Mouse (Mus musculus): ENCODE measurements around the gene Rhebl1.

DNA sequence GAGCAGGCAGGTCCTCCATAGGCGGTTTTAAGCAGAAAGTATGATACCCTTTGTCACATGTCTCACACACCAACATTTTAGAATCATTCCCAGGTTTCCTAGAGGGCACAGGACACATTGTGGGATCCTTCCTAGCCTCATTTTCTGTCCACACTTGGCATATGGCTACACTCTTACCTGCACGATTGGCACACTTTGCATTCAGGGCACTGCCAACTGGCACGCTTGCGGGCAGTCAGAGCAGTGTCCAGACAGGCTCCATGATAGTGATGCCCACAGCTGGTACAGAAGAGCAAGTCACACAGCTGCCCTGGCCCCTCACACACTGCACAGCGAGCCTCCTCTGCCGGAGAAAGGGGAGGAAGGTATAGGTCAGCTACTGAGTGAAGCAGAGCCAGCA lies 29.4 kb downstream of the Rhebl1 start:
- TF ChIP-seq ZC3H11A (IDR thresholded peaks at IDR 0.05; ENCODE audit: low read depth, low read length) (no peak), NELFE (IDR thresholded peaks at IDR 0.05; ENCODE audit: low read depth, low read length) (no peak), POLR2A (IDR thresholded peaks at IDR 0.05; ENCODE audit: control insufficient read depth in 1 of 2, insufficient read depth in 1 of 2, low read depth in 1 of 2, low read length in 2 of 2, poor library complexity in 1 of 2) (no peak)
